Mouse (Mus musculus): Measurements from ENCODE around the gene Cyb5d1.

DNA sequence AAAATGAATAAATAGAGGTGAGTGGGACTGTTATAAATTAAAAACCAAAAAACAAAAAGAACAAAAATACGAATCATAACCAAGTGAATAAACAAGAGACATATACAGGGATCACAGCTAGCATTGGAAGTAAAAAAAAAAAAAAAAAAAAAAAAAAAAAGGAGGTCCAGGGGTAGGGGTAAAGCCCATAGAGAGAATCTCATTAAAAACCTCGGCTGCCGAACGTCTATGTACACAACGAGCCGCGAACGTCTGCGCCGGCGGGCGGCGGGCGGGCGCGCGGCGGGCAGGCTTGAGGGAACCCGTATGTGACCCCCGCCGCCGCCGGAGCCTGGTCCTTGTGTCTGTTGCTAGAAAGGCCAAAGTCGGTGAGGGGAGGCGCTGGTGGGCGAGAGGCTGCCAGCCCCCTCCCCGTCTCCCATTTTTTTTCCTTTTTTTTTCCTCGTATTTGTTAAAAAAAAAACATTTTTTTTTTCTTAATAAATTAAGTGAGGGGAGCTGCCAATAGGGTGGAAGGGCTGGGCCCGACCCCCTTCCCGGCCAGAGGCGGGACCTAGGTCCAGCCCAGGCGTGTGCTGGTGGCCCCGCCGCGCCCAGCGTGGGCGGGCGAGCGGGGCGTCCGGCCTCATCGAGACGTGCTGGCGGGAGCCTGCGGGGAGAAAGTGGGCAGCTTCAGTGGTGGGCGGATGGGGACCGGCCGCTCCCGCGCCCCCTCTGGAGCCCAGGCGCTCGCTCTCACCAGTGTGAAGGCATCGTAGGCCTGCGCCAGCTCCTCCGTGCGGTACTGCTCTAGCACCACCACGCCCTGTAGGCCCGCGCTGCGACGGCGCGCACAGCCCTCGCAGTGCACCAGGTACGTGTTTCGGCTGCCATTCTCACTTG is 4.0 kb upstream of the Cyb5d1 start:
- no peak for TF ChIP-seq CTCF (IDR thresholded peaks at IDR 0.05; ENCODE audit: control insufficient read depth, insufficient read depth, insufficient replicate concordance, low read depth, low read length)
- TF ChIP-seq POLR2A (IDR thresholded peaks at IDR 0.05; ENCODE audit: control insufficient read depth, low read depth, low read length) = no peak

Measured in testis, adult 2 months (tissue).